Mouse (Mus musculus) lung, embryonic 16.5 days (tissue): Measurements from ENCODE around the gene Cyp39a1. TPM values are rescaled to one million over a fixed set of nuclear protein-coding genes. Genes with fewer than 3 reads are reported as not detected.

ENCODE experiments used
- ATAC-seq: fragments of 200-750 bp; cut with Nextera tagmentation; 2 replicates; pipeline ENCODE4 v1.8.0; 2017; ENCODE audit warnings: low read depth, mild to moderate bottlenecking, moderate library complexity
- H3K27ac ChIP-seq: fragments of 300-500 bp; sonication (generic); 2 replicates; pipeline ENCODE4 v1.5.1; 2014; ENCODE audit warnings: mild to moderate bottlenecking, control low read depth, low read length
- H3K27me3 ChIP-seq: fragments of 300-500 bp; sonication (generic); 2 replicates; pipeline ENCODE4 v1.6.1; 2014; ENCODE audit warnings: low read depth, low read length, mixed read lengths; ENCODE audit not compliant: control insufficient read depth, insufficient read depth
- H3K36me3 ChIP-seq: fragments of 300-500 bp; sonication (generic); 2 replicates; pipeline ENCODE4 v1.6.1; 2014; ENCODE audit warnings: low read length; ENCODE audit not compliant: control insufficient read depth, insufficient read depth
- H3K4me1 ChIP-seq: fragments of 300-500 bp; sonication (generic); replicated peaks from 2 replicates; pipeline ENCODE4 v1.6.1; 2014; ENCODE audit warnings: low read length, mixed read lengths; ENCODE audit not compliant: control insufficient read depth, insufficient read depth
- H3K4me2 ChIP-seq: fragments of 300-500 bp; sonication (generic); 2 replicates; pipeline ENCODE4 v1.6.1; 2014; ENCODE audit warnings: low read depth, low read length, control low read depth
- H3K4me3 ChIP-seq: fragments of 300-500 bp; sonication (generic); 2 replicates; pipeline ENCODE4 v1.5.1; 2014; ENCODE audit warnings: mild to moderate bottlenecking, low read length, control low read depth
- H3K9ac ChIP-seq: fragments of 300-500 bp; sonication (generic); 2 replicates; pipeline ENCODE4 v1.6.1; 2014; ENCODE audit warnings: low read length, control low read depth
- H3K9me3 ChIP-seq: fragments of 300-500 bp; sonication (generic); 2 replicates; pipeline ENCODE4 v1.6.1; 2016; ENCODE audit warnings: low read length; ENCODE audit not compliant: control insufficient read depth
- WGBS: fragments of 180-500 bp; shearing (Covaris S2); extraction: QIAGEN DNeasy Blood & Tissue Kit; methylation state at CpG from one replicate; pipeline ENCODE4 v1.1.7; 2014; 5-methylcytosine and 5-hydroxymethylcytosine counted together
- polyA plus RNA-seq: library from polyadenylated mRNA; unstranded; fragments of >200 nt; fragmentation: Nextera tagmentation; extraction: Ambion mirVana; gene quantifications from 2 replicates; pipeline ENCODE4 v1.2.1, GENCODE M21; 2015

Gene Cyp39a1
- polyA plus RNA-seq, 1 experiment from 2014 or later = 48.9 TPM

DNA sequence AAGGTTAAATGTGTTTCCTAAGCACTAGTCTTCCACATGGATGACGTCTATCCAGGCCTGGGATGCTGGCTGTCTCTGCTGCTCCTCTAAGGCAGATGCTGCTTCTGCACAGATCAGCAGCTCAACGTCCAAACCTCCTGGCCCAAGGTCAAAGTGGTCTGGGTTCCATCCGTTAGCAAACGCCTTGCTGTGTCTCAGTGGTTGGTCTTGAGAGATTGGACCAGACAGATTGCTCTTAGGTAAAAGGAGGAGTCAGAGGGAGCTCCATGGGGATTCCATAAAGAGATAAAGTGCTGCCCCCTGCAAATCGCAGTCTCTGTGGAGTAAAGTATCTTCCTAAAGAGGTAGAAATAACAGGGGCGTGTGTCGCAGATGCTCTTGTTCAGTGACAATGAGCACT, 24.0 kb upstream of the Cyp39a1 start:
- Histone ChIP-seq H3K27ac (no peak overlapping the region), H3K9ac (no peak overlapping the region), H3K36me3 (peaks cover 2% of the 10 kb centered on the region; the same call in 1 of the 2 replicates), H3K4me3 (no peak overlapping the region), H3K4me2 (no peak overlapping the region), H3K9me3 (no peaks in the 10 kb centered on the region; the same call in 1 of the 2 replicates), H3K27me3 (no peaks in the 10 kb centered on the region), H3K4me1 (peaks cover 9% of the 10 kb centered on the region)
- ATAC-seq = no peak
- WGBS = 66% methylated on average over 7 of the region's 7 CpGs

DNA sequence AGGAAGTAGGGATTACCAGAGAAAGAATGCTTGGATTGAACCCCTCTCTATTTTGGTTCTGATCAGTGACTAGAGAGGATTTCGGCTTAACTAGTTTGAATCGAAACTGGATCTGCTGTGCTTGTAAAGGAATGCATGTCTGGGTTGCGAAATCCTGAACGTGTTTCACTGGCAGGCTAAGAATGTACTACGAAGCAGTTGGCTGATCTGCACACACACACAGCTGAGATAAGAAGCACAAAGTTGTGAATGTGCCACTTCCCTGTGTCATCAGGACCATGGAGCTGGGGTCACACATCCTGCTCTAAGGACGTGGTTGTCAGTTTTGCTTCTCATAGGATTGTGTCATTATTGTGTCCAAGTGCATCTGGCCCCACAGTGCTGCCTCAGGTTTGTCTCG, 22.9 kb upstream of the Cyp39a1 start:
- Histone ChIP-seq H3K9me3 (no peaks in the 10 kb centered on the region; the same call in 1 of the 2 replicates), H3K36me3 (peaks cover 2% of the 10 kb centered on the region; the same call in 1 of the 2 replicates), H3K4me1 (peaks cover 9% of the 10 kb centered on the region), H3K9ac (no peak overlapping the region), H3K4me2 (peak overlapping the region; percentile 21; the same call in 1 of the 2 replicates), H3K4me3 (no peak overlapping the region), H3K27ac (peak overlapping the region; percentile 56), H3K27me3 (no peaks in the 10 kb centered on the region)
- ATAC-seq = peak; percentile 90
- WGBS = 23% methylated on average over 7 of the region's 7 CpGs

- Histone ChIP-seq H3K4me2 (no peak overlapping the region), H3K4me1 (peaks cover 9% of the 10 kb centered on the region), H3K4me3 (no peak overlapping the region), H3K27me3 (no peaks in the 10 kb centered on the region), H3K27ac (peak overlapping the region; percentile 56; the same call in 1 of the 2 replicates), H3K9ac (no peak overlapping the region), H3K36me3 (peaks cover 2% of the 10 kb centered on the region; the same call in 1 of the 2 replicates), H3K9me3 (no peaks in the 10 kb centered on the region; the same call in 1 of the 2 replicates)
- WGBS = 82% methylated on average over 3 of the region's 3 CpGs
- ATAC-seq = no peak
These were observed 22.1 kb upstream of the Cyp39a1 start for GRCm38 (mm10) chr17:43645136-43645535.

GRCm38 (mm10) chr17:43646925-43647324, 20.3 kb upstream of the Cyp39a1 start:
- no peak overlapping the region for H3K27ac ChIP-seq
- 53% methylated on average over 5 of the region's 5 CpGs for WGBS
- no peak overlapping the region for H3K4me3 ChIP-seq
- ATAC-seq = no peak
- no peaks in the 10 kb centered on the region for H3K9me3 ChIP-seq
- no peak overlapping the region for H3K4me2 ChIP-seq
- peaks cover 9% of the 10 kb centered on the region for H3K4me1 ChIP-seq
- peaks cover 4% of the 10 kb centered on the region for H3K36me3 ChIP-seq
- H3K9ac ChIP-seq = no peak overlapping the region
- no peaks in the 10 kb centered on the region for H3K27me3 ChIP-seq

DNA sequence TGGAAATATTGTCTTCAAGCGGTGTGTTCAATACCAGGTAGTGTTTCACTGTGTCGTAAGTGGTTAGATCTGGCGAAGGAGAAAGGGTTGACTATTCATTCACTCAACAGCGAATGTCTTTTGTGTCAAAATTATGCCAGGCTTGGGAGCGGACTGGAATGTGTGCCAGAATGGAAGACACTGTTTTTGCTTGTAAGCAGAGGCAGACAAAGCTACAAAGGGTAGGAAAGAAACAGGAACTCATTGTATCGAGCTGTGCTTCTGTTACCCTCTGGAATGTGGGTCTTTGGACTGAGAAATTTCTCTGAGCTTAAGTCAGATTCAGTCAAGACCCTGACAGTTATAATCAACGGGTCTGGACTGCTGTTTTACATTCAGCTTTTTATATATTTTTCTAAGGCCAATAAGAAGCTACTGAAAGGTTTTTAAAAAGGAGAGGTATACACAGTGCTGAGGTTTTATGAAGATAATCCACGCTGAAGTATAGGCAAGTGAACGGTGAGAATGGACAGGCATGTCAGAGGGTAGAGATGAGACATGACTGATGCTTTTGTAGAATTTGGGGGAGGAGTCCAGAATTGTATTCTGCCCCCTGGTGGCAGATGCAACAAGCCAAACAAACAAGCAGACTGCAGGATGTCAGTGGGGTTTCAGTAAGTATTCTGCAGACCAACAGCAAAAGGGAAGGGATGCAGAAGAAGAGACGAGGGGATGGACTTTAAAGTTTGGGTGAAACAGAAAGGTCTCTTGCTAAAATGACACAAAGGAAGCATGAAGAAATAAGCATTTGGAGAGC, 17.4 kb upstream of the Cyp39a1 start:
- no peaks in the 10 kb centered on the region for H3K9me3 ChIP-seq
- ATAC-seq = no peak
- H3K9ac ChIP-seq = no peak overlapping the region
- no peak overlapping the region for H3K4me2 ChIP-seq
- H3K4me1 ChIP-seq = peaks cover 1% of the 10 kb centered on the region
- peaks cover 4% of the 10 kb centered on the region; the same call in 1 of the 2 replicates for H3K36me3 ChIP-seq
- H3K27me3 ChIP-seq = no peaks in the 10 kb centered on the region
- H3K27ac ChIP-seq = no peak overlapping the region
- no peak overlapping the region for H3K4me3 ChIP-seq
- WGBS = 85% methylated on average over 10 of the region's 10 CpGs

DNA sequence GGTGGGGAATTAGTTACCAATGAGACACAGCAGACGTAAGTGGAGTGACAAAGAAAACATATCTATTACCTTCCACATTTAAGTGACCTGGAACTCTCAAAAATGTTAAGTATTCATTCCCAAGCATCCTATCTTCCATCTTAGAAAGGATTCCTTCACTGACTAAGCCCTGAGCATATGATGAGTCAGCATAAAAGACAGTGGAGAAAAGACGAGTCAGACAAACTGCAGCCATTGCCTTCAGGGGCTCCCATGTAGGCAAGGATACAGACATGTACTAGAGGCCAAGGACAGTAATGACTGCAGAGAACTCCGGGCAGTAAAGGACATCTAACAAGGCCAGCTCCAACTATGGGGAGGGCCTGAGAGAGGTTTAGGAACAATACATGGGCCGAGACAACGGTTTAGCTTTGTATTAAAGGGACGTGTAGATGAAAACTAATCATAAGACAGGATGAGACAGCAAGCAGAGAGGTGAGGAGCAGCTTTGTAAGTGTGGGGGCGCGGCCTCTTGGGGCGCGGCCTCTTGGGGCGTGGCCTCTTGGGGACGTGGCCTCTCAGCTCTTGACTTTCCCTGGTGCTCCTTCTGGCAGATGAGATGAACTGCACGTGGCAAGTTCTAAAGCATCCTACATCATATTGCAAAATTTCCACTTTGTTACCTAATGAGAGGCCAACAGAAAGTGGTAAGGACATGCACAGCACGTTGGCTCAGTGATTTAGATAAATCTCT, 15.7 kb upstream of the Cyp39a1 start:
- ATAC-seq = no peak
- 72% methylated on average over 14 of the region's 14 CpGs for WGBS
- H3K9ac ChIP-seq = no peak overlapping the region
- no peak overlapping the region for H3K4me3 ChIP-seq
- no peaks in the 10 kb centered on the region for H3K9me3 ChIP-seq
- no peak overlapping the region for H3K27ac ChIP-seq
- H3K36me3 ChIP-seq = peaks cover 4% of the 10 kb centered on the region; the same call in 1 of the 2 replicates
- no peaks in the 10 kb centered on the region for H3K27me3 ChIP-seq
- no peak overlapping the region for H3K4me2 ChIP-seq
- H3K4me1 ChIP-seq = no peaks in the 10 kb centered on the region

GRCm38 (mm10) chr17:43666576-43667289, 492 bp upstream of the Cyp39a1 start, which contains the start of gene Slc25a27:
Gene Slc25a27, minus strand, starts transcription at chr17:43667214.
- WGBS = under 1% methylated on average over 39 of the region's 41 CpGs
- Histone ChIP-seq H3K4me2 (peak within 1 kb of the TSS; percentile 81), H3K4me1 (peaks cover 20% of the 10 kb centered on the region), H3K9ac (peak within 1 kb of the TSS; percentile 76), H3K36me3 (no peaks in the 10 kb centered on the region), H3K27me3 (no peaks in the 10 kb centered on the region), H3K4me3 (peak within 1 kb of the TSS; percentile 76), H3K9me3 (no peaks in the 10 kb centered on the region), H3K27ac (peak within 1 kb of the TSS; percentile 76)
- ATAC-seq = peak; percentile 99

DNA sequence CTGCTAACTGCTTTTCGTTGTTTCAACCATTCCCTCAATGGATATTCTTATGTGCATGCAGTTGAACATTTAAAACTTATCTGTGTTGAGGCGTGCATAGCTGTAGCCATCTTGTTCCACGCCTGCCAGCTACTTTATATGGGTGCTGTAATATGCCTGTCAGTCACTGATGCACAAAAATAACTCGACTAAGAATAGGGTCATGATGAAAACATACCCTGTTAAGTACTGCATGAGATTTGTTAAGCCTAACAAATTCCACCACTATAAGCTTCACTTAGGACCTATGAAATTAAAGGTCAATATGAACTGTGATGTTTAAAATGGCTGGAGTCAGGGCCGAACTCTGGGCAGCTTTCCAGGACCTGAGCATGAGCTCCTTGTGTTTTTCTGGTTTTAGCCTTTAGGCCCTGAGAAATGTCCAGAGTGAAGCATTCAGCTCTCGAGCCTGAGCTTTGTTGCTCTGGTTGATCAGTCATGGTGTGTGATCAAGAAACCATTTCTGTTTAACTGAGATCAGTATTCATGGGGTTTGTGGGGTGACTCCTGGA, 2.0 kb downstream of the Cyp39a1 start:
- H3K27ac ChIP-seq = peak overlapping the region; percentile 37; the same call in 1 of the 2 replicates
- H3K4me3 ChIP-seq = peak overlapping the region; percentile 25
- H3K9ac ChIP-seq = peak overlapping the region; percentile 34; the same call in 1 of the 2 replicates

More for the DNA sequence above, 2.0 kb downstream of the Cyp39a1 start:
- H3K27me3 ChIP-seq = no peaks in the 10 kb centered on the region
- peak overlapping the region; percentile 62 for H3K4me2 ChIP-seq
- WGBS = 51% methylated on average over 6 of the region's 6 CpGs
- peaks cover 21% of the 10 kb centered on the region for H3K4me1 ChIP-seq
- no peaks in the 10 kb centered on the region for H3K36me3 ChIP-seq
- H3K9me3 ChIP-seq = no peaks in the 10 kb centered on the region
- ATAC-seq = no peak
